Mouse (Mus musculus): ENCODE measurements at regions not wholly inside any gene's neighbourhood (a gene's known extent, or its start where the extent isn't known, plus 50 kb on each side); places are given as distances from the start of the nearest gene placed in this dataset.

- TF ChIP-seq CTCF (IDR thresholded peaks at IDR 0.05; ENCODE audit: low read depth), result no peak
- no peak for TF ChIP-seq EP300 (IDR thresholded peaks at IDR 0.05; ENCODE audit: low read depth)
These were observed 198.5 kb upstream of the Bcl6 start for GRCm38 (mm10) chr16:24187131-24187530.

Measured in liver, embryonic 14.5 days (tissue).